Mouse (Mus musculus) bone marrow, adult 2 months (tissue): Measurements from ENCODE around the gene Tbx5.

ENCODE experiments used
- CTCF ChIP-seq: fragments of 200-500 bp; IDR thresholded peaks from 2 replicates; pipeline ENCODE4 v1.5.1; 2011; ENCODE audit warnings: low read length, control low read depth; ENCODE audit not compliant: control insufficient read depth, insufficient read depth
- POLR2A ChIP-seq: fragments of 200-500 bp; IDR thresholded peaks from 2 replicates; pipeline ENCODE4 v1.6.1; 2011; ENCODE audit warnings: low read depth, mild to moderate bottlenecking, control low read depth, low read length, borderline replicate concordance; ENCODE audit not compliant: control insufficient read depth

DNA sequence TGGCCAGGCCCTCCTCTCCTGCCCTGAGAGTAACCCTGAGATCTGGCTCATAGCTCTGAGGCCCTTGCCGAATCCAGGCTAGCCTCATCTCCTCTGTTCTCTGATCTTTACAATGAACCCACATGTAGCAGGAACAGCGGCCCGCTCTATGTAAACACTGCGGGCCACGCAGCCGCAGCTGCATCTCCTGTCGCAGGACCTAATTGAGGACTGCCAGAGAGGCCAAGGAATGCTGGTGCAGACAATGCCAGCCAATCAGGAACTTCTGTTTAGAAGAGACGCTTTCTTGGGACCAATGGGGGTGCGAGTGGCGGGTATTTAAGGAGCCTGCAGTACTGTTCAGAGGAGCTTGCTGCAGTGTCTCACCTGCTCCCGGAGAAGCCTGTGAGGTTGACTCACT lies 89.8 kb downstream of the Tbx5 start:
- TF ChIP-seq POLR2A: no peak
- no peak for TF ChIP-seq CTCF
